Mouse (Mus musculus) embryonic fibroblast, embryonic 13.5 days (primary cell): ENCODE results near the gene BC048679. TPM values are rescaled to one million over a fixed set of nuclear protein-coding genes. Genes with fewer than 3 reads are reported as not detected.
A peak's percentile ranks its signal among the peaks of the same experiment; 100 is the strongest.

ENCODE experiments used
- H3K27ac ChIP-seq: 2 replicates; pipeline ENCODE4 v1.5.1; 2012; ENCODE audit warnings: low read length, control low read depth, inconsistent platforms; ENCODE audit not compliant: insufficient read depth
- H3K4me1 ChIP-seq: 2 replicates; pipeline ENCODE4 v1.6.1; 2011; ENCODE audit warnings: low read length; ENCODE audit not compliant: control insufficient read depth, insufficient read depth
- H3K4me3 ChIP-seq: 2 replicates; pipeline ENCODE4 v1.5.1; 2011; ENCODE audit warnings: mild to moderate bottlenecking, control low read depth, low read length; ENCODE audit not compliant: insufficient read depth
- CTCF ChIP-seq: IDR thresholded peaks from 2 replicates; pipeline ENCODE4 v1.5.1; 2011; ENCODE audit warnings: mild to moderate bottlenecking, control low read depth, low read length, moderate library complexity, borderline replicate concordance; ENCODE audit not compliant: insufficient read depth
- POLR2A ChIP-seq: IDR thresholded peaks from 2 replicates; pipeline ENCODE4 v1.6.1; 2011; ENCODE audit warnings: low read depth, mild to moderate bottlenecking, control low read depth, low read length, moderate library complexity
- polyA plus RNA-seq: library from polyadenylated mRNA; stranded (reverse); fragments of >200 nt; gene quantifications from 2 replicates; pipeline ENCODE4 v1.2.4, GENCODE M21; 2011; ENCODE audit warnings: low read depth; ENCODE audit not compliant: missing spikeins, insufficient read length

The BC048679 gene
- not detected in 2 replicates for polyA plus RNA-seq

DNA sequence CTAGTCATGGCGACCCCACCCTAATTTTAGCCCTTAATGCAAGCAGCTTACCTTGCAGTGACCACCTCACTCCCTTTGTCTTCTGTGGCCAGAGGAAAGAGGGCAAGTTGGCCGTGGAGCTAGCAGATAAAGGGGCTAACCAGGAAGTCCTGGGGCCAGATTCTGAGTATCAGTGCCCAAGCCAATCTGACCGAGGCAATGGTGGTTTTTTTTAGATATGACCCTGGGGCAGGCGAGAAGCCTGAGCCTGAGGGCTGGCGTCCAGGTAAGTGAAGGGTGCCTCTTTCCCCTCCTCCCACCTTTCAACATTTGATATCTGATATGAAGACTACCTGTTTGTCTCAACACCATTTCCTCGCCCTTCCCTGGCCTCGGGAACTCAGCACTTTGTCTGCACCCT is at the start of gene BC048679:
Gene BC048679 (minus strand): TSS at position 101 of the 400 bp plus-strand sequence.
- no peak within 1 kb of the TSS for H3K4me3 ChIP-seq
- TF ChIP-seq POLR2A, result no peak
- TF ChIP-seq CTCF, result no peak
- H3K27ac ChIP-seq, result no peak within 1 kb of the TSS
- no peaks in the 10 kb centered on the region for H3K4me1 ChIP-seq

GRCm38 (mm10) chr7:81542934-81543333 is 44.9 kb upstream of the BC048679 start:
- no peak overlapping the region for H3K4me3 ChIP-seq
- TF ChIP-seq POLR2A (no peak), CTCF (no peak)
- H3K27ac ChIP-seq, result no peak overlapping the region
- H3K4me1 ChIP-seq, result no peaks in the 10 kb centered on the region

GRCm38 (mm10) chr7:81541924-81542524 is 43.9 kb upstream of the BC048679 start:
- Histone ChIP-seq H3K4me1 (no peaks in the 10 kb centered on the region), H3K4me3 (no peak overlapping the region), H3K27ac (no peak overlapping the region)
- TF ChIP-seq POLR2A (no peak), CTCF (no peak)

DNA sequence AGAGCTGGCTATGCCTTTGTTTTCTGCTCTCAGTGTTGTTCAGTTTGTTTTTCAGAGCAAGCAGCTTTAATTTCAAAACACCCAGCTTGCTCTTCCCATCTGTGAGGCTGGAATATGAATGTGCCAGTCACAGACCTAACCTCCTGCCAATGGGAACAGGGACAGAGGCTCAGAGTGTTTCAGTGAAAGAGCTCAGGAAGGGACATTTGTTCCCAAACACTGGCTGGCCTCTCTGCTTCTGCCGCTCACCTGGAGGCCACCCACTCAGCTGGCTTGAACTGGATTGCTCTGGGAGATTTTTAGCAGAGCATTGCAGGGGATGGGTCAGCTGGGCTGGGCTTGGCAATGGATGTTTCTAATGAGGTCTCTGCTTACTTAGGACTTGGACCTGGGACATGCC is 42.9 kb upstream of the BC048679 start:
- TF ChIP-seq CTCF (no peak), POLR2A (no peak)
- no peaks in the 10 kb centered on the region for H3K4me1 ChIP-seq
- no peak overlapping the region for H3K4me3 ChIP-seq
- H3K27ac ChIP-seq, result no peak overlapping the region

- Histone ChIP-seq H3K4me3 (no peak overlapping the region), H3K4me1 (no peaks in the 10 kb centered on the region), H3K27ac (no peak overlapping the region)
- no peak for TF ChIP-seq CTCF
Measured at GRCm38 (mm10) chr7:81539565-81539964, 41.5 kb upstream of the BC048679 start.

DNA sequence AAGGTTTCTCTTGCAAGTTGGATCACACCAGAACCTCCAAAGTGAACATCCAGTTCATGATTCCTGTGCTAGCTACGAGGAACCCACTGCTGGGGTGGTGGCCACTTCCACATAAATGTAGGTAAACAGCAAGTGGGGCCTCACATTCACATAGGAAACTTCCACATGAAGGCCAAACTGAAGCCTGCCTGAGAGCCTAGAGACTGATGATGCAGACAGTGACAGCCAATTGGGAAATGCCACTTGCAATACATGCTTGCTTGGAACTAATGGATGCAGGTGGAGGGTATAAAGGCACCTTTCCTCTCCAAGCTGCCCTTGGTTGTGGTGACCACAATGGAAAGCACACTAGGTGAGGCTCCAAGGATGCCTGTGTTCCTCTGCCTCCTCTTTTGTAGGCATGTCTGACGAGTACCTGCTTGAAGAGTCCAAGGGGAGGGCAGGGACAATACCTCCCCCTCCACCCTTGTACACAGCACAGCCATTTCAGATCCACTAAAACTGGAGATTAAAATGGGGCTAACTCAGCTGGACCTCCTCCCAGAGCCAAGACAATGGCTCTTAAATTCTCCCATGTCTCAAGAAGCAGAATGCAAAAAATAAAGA is 40.1 kb upstream of the BC048679 start:
- H3K4me1 ChIP-seq, result no peaks in the 10 kb centered on the region
- H3K27ac ChIP-seq, result no peak overlapping the region
- TF ChIP-seq CTCF (no peak), POLR2A (no peak)
- no peak overlapping the region for H3K4me3 ChIP-seq

DNA sequence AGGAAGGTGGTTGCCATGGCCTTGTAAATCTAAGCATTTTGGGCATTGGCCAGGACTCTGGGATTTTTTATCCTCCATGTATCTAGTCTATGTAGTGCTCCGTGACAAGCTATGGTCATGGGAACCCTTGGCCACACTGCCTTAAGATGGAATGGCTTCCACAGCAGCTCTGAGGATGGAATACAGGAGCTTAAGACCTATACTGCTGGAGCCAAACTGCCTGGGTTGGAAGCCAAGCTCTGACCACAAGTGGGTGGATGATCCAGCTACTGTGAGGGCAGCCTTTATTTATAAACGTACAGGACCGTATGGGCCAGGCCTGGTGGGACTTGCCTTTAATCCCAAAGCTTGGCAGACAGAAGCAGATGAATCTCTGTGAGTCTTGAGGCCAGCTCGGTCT is 38.4 kb upstream of the BC048679 start:
- Histone ChIP-seq H3K27ac (no peak overlapping the region), H3K4me3 (no peak overlapping the region)
- TF ChIP-seq POLR2A (no peak), CTCF (no peak)

GRCm38 (mm10) chr7:81531462-81531861 is 33.4 kb upstream of the BC048679 start:
- H3K27ac ChIP-seq, result no peak overlapping the region
- TF ChIP-seq POLR2A, result no peak
- TF ChIP-seq CTCF, result no peak
- no peak overlapping the region for H3K4me3 ChIP-seq
- no peaks in the 10 kb centered on the region; the same call in 1 of the 2 replicates for H3K4me1 ChIP-seq

More for the DNA sequence above, 38.4 kb upstream of the BC048679 start:
- no peaks in the 10 kb centered on the region for H3K4me1 ChIP-seq

DNA sequence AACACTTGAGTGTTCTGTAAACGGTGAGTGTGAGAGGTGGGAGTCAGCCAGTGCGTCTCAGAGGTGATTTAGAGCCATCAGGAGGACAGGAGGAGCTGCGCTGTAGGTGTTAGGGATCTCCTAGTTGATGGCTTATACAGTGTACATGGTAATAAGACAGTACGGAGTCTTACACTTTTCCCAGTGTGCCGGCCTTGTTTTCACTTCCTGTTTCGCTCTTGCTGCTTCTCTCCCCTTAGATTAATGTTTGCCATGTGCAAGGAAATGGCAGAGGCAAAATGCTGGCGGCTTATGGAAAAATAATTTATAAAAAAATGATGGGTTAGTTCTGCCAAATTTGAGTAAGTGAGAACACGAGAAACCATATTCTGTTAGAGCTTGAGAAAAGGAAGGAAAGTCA is 30.8 kb upstream of the BC048679 start:
- H3K4me3 ChIP-seq, result no peak overlapping the region
- TF ChIP-seq POLR2A (no peak), CTCF (no peak)
- H3K27ac ChIP-seq, result no peak overlapping the region
- H3K4me1 ChIP-seq, result peaks cover 2% of the 10 kb centered on the region; the same call in 1 of the 2 replicates

GRCm38 (mm10) chr7:81523663-81524017 is 25.6 kb upstream of the BC048679 start:
- Histone ChIP-seq H3K27ac (peak overlapping the region; percentile 17), H3K4me1 (peaks cover 2% of the 10 kb centered on the region; the same call in 1 of the 2 replicates), H3K4me3 (peak overlapping the region; percentile 82)
- no peak for TF ChIP-seq CTCF
- TF ChIP-seq POLR2A, result no peak
